Mouse (Mus musculus) hindbrain, postnatal 0 days (tissue): ENCODE data around the gene Shisa5. TPM values are rescaled to one million over a fixed set of nuclear protein-coding genes. Genes with fewer than 3 reads are reported as not detected.

Experiments
- ATAC-seq: fragments of 200-750 bp; cut with Nextera tagmentation; 2 replicates; pipeline ENCODE4 v1.8.0; 2017; ENCODE audit warnings: mild to moderate bottlenecking, moderate TSS enrichment, moderate library complexity
- DNase-seq: peaks from one replicate; pipeline ENCODE4 v3.0.0-alpha.2; 2015; ENCODE audit warnings: low spot score
- H3K27ac ChIP-seq: fragments of 300-500 bp; sonication (generic); 2 replicates; pipeline ENCODE4 v1.5.1; 2014; ENCODE audit warnings: mild to moderate bottlenecking
- H3K27me3 ChIP-seq: fragments of 300-500 bp; sonication (generic); 2 replicates; pipeline ENCODE4 v1.6.1; 2014; ENCODE audit warnings: low read length, mixed read lengths; ENCODE audit not compliant: insufficient read depth
- H3K36me3 ChIP-seq: fragments of 300-500 bp; sonication (generic); 2 replicates; pipeline ENCODE4 v1.6.1; 2014; ENCODE audit warnings: low read length, mixed read lengths; ENCODE audit not compliant: insufficient read depth
- H3K4me1 ChIP-seq: fragments of 300-500 bp; sonication (generic); 2 replicates; pipeline ENCODE4 v1.6.1; 2014; ENCODE audit warnings: antibody characterized with exemption, low read length, mixed read lengths; ENCODE audit not compliant: insufficient read depth
- H3K4me2 ChIP-seq: fragments of 300-500 bp; sonication (generic); 2 replicates; pipeline ENCODE4 v1.6.1; 2014; ENCODE audit warnings: low read depth, mild to moderate bottlenecking, low read length, moderate library complexity, mixed read lengths
- H3K4me3 ChIP-seq: fragments of 300-500 bp; sonication (generic); 2 replicates; pipeline ENCODE4 v1.5.1; 2014; ENCODE audit warnings: low read length
- H3K9ac ChIP-seq: fragments of 300-500 bp; sonication (generic); replicated peaks from 2 replicates; pipeline ENCODE4 v1.6.1; 2014; ENCODE audit warnings: mild to moderate bottlenecking, low read length, moderate library complexity, mixed read lengths
- H3K9me3 ChIP-seq: fragments of 300-500 bp; sonication (generic); 2 replicates; pipeline ENCODE4 v1.6.1; 2016; ENCODE audit warnings: low read length, mixed read lengths
- CTCF ChIP-seq: IDR thresholded peaks from 2 replicates; pipeline ENCODE4 v1.5.1; 2016; ENCODE audit warnings: antibody characterized with exemption, control low read depth, low read depth
- WGBS: fragments of 180-500 bp; shearing (Covaris S2); extraction: QIAGEN DNeasy Blood & Tissue Kit; methylation state at CpG from one replicate; pipeline ENCODE4 v1.1.7; 2014; 5-methylcytosine and 5-hydroxymethylcytosine counted together
- polyA plus RNA-seq: library from polyadenylated mRNA; unstranded; fragments of >200 nt; fragmentation: Nextera tagmentation; extraction: Ambion mirVana; gene quantifications from 2 replicates; pipeline ENCODE4 v1.2.1, GENCODE M21; 2015
- total RNA-seq: library from RNA; depleted of rRNA; stranded (reverse); fragments of >200 nt; gene quantifications from 2 replicates; pipeline ENCODE4 v1.2.3, GENCODE M21; 2014; rRNA removed

The Shisa5 gene
- total RNA-seq (77.8 and 90.6 TPM in 2 replicates), polyA plus RNA-seq (74.5 and 77.6 TPM in 2 replicates)

- peak; percentile 58 for DNase-seq
- peak within 1 kb of the TSS; percentile 80 for H3K4me2 ChIP-seq
- no peaks in the 10 kb centered on the region for H3K4me1 ChIP-seq
- WGBS, result 2% methylated on average over 36 of the region's 40 CpGs
- H3K4me3 ChIP-seq, result peak within 1 kb of the TSS; percentile 53
- ATAC-seq, result peak; percentile 88
- peak within 1 kb of the TSS; percentile 57 for H3K9ac ChIP-seq
- no peaks in the 10 kb centered on the region for H3K36me3 ChIP-seq
- H3K27me3 ChIP-seq, result no peaks in the 10 kb centered on the region
- no peaks in the 10 kb centered on the region for H3K9me3 ChIP-seq
- peak within 1 kb of the TSS; percentile 37; the same call in 1 of the 2 replicates for H3K27ac ChIP-seq
- TF ChIP-seq CTCF, result no peak
Observed at GRCm38 (mm10) chr9:109038086-109038895, at the start of gene Shisa5. Shisa5 (plus strand) TSS chr9:109038565.

DNA sequence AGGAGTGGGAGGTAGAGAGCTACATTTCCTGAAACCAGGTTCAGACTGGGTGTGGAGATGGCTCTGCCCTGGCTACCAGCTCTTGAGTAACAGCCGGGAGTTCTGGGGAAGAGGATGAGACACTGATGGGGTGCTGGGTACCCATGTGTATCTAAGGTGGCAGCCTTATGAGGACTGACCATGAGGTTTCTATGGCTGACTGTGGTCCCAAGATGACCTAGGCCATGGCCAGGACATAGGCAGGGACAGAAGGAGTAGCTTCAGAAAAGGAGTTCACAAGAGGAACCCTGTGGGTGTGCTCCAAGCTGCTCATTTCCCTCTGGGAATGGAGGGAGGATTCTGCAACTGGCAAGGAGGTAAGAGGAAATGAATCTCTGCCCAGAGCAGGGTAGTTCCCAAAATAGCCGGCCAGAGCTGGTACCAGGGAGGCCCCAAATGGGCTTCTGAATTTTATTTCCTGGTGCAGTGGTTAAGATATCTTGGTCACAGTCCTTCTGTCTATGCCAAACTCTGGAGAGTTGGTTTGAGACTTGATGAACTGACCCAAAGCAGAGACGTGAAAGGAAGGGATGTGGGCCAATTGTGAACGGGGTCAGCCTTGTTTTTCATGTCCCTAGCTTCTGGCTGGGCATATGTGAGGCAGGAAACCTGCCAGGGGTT, 48.4 kb upstream of the Shisa5 start:
- Histone ChIP-seq H3K4me1 (peaks cover 11% of the 10 kb centered on the region; the same call in 1 of the 2 replicates), H3K27me3 (no peaks in the 10 kb centered on the region), H3K27ac (no peak overlapping the region), H3K4me2 (no peak overlapping the region), H3K9me3 (no peaks in the 10 kb centered on the region), H3K36me3 (no peaks in the 10 kb centered on the region), H3K4me3 (no peak overlapping the region), H3K9ac (no peak overlapping the region)
- no peak for TF ChIP-seq CTCF
- 79% methylated on average over 4 of the region's 4 CpGs for WGBS
- DNase-seq (no peak), ATAC-seq (no peak)

DNA sequence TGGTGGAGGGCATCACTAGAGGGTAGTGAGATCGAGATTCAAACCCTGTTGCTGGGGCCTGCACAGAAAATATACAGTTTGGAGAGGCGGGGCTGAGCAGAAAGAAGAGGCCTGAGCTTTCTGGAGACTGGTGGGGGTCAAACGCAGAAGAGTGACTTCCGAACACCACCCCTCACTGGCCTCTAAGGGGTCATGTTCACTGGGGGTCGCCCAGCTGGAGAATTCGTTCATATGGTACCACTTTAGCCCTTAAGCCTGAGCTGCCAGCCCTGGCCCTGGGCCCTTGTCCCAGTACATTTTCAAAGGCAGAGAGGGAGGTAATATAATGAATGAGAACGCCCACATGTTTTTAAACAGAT, 47.9 kb upstream of the Shisa5 start:
- Histone ChIP-seq H3K4me3 (no peak overlapping the region), H3K9ac (no peak overlapping the region), H3K27ac (no peak overlapping the region), H3K27me3 (no peaks in the 10 kb centered on the region), H3K4me2 (no peak overlapping the region), H3K36me3 (no peaks in the 10 kb centered on the region), H3K4me1 (peaks cover 11% of the 10 kb centered on the region; the same call in 1 of the 2 replicates), H3K9me3 (no peaks in the 10 kb centered on the region)
- ATAC-seq (no peak), DNase-seq (no peak)
- WGBS, result 82% methylated on average over 7 of the region's 7 CpGs
- TF ChIP-seq CTCF, result no peak

GRCm38 (mm10) chr9:108991428-108992084, 46.8 kb upstream of the Shisa5 start, which contains the start of gene Pfkfb4:
Pfkfb4 (plus strand) TSS chr9:108991778.
- Histone ChIP-seq H3K4me2 (peak within 1 kb of the TSS; percentile 66), H3K9me3 (no peaks in the 10 kb centered on the region), H3K36me3 (no peaks in the 10 kb centered on the region), H3K27ac (peak within 1 kb of the TSS; percentile 82), H3K4me3 (peak within 1 kb of the TSS; percentile 46), H3K27me3 (no peaks in the 10 kb centered on the region), H3K9ac (peak within 1 kb of the TSS; percentile 60), H3K4me1 (peaks cover 11% of the 10 kb centered on the region; the same call in 1 of the 2 replicates)
- peak; percentile 99 for DNase-seq
- WGBS, result under 1% methylated on average over 31 of the region's 31 CpGs
- no peak for TF ChIP-seq CTCF
- ATAC-seq, result peak; percentile 97

- Histone ChIP-seq H3K4me2 (peak overlapping the region; percentile 66), H3K4me3 (peak overlapping the region; percentile 46), H3K27ac (peak overlapping the region; percentile 82), H3K9ac (peak overlapping the region; percentile 60), H3K36me3 (no peaks in the 10 kb centered on the region), H3K9me3 (no peaks in the 10 kb centered on the region), H3K27me3 (no peaks in the 10 kb centered on the region), H3K4me1 (peaks cover 11% of the 10 kb centered on the region; the same call in 1 of the 2 replicates)
- peak; percentile 7 for DNase-seq
- no peak for ATAC-seq
- no peak for TF ChIP-seq CTCF
- WGBS, result 9% methylated on average over 18 of the region's 18 CpGs
Observed at GRCm38 (mm10) chr9:108992085-108992469, 46.3 kb upstream of the Shisa5 start.

DNA sequence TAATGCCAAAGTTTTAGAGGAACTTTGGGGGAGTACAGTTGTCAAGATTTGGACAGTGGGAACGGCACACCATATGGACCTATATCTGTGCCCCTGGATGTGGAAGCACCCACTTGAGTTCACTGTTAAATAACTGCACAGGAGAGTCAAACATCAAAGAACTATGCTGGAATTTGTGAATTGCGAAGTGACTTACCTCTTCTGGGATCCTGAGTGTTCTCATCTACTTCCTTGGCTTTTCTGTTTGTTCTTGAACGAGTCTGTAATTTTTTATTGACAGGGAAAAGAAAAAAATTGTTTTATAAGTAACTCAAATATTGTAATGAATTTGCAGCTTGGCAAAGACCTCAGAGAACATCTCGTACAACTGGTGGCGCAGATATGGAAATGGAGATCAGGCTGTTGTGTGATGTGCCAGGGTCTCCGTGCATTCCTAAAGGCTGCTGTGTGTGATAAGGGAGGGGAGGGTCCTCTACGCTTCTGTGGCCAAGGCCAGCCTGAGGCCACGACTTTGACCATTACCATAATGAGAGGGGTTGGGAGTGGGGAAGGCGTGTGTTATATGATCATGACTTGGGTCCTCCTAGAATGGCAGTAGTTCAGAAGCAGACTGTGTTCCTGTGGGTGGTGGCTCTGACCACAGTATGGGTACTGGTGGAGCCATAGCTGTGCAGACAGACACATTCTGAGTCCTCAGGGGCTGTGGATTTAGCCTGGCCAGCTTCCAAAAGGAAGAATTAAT, 45.6 kb upstream of the Shisa5 start:
- Histone ChIP-seq H3K9ac (peak overlapping the region; percentile 60; the same call in 1 of the 2 replicates), H3K36me3 (no peaks in the 10 kb centered on the region), H3K4me3 (peak overlapping the region; percentile 46), H3K27me3 (no peaks in the 10 kb centered on the region), H3K9me3 (no peaks in the 10 kb centered on the region), H3K4me1 (peaks cover 11% of the 10 kb centered on the region; the same call in 1 of the 2 replicates), H3K4me2 (peak overlapping the region; percentile 66), H3K27ac (peak overlapping the region; percentile 82; the same call in 1 of the 2 replicates)
- WGBS, result 84% methylated on average over 9 of the region's 9 CpGs
- DNase-seq, result no peak
- TF ChIP-seq CTCF, result no peak
- ATAC-seq, result no peak
